Mouse (Mus musculus) embryo, embryonic 11.5 days (tissue): ENCODE measurements around the gene Coasy.

Source experiments
- DNase-seq: peaks from one replicate; pipeline ENCODE4 v3.0.0-alpha.2; 2012; ENCODE audit warnings: low read depth, low spot score

The Coasy gene

GRCm38 (mm10) chr11:101131701-101132100 is 49.3 kb downstream of the Coasy start:
- no peak for DNase-seq

DNA sequence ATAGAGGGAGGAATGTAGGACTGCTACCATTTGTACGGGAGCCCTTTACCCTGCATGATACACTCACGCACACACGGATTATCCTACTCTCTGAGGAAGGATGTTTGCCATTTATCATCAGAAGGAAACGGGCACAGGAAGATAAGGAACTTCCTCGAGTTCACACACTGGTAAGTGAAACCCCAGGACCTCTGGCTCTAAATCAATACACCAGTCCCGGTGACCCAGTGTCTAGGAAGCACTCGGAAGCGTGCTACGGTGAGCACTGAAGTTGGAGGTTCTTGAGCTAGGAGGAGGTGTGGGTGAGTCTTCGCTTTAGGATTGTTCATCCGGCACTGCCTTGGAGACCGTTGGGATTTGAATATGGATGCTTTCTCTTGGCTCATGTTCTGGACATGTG is 50.7 kb downstream of the Coasy start:
- no peak for DNase-seq

GRCm38 (mm10) chr11:101134217-101134865 is 52.0 kb downstream of the Coasy start:
- DNase-seq: no peak
